Mouse (Mus musculus) embryonic facial prominence, embryonic 13.5 days (tissue): ENCODE results near the gene Nrm. TPM values are rescaled to one million over a fixed set of nuclear protein-coding genes. Genes with fewer than 3 reads are reported as not detected.

Source experiments
- microRNA-seq: library from miRNA; unstranded; fragments of <30 nt; microRNA quantifications from one replicate; pipeline ENCODE4, GENCODE M21; 2016
- polyA plus RNA-seq: library from polyadenylated mRNA; unstranded; fragments of >200 nt; fragmentation: Nextera tagmentation; extraction: Ambion mirVana; gene quantifications from 2 replicates; pipeline ENCODE4 v1.2.1, GENCODE M21; 2015

The Nrm gene
- polyA plus RNA-seq, 1 experiment from 2014 or later: 53.5 TPM

Small RNA genes within 50 kb of the gene (microRNA-seq; reads per million reads assigned to microRNA genes)
- gene Gm28033: not detected

Other genes with a start within 250 kb of the Nrm start
- gene Gm9573, start 234.7 kb upstream of the Nrm start, polyA plus RNA-seq: not detected in 2 replicates
- gene Mucl3, start 217.6 kb upstream of the Nrm start, polyA plus RNA-seq: 0.13 TPM in 1 of 2 replicates, not detected in the other
- 15.9 and 17.4 TPM in 2 replicates for gene Vars2, start 193.7 kb upstream of the Nrm start, polyA plus RNA-seq
- gene Gtf2h4, start 187.6 kb upstream of the Nrm start, polyA plus RNA-seq: 39.2 and 48.6 TPM in 2 replicates
- 65.8 and 69.4 TPM in 2 replicates for gene Ddr1, start 156.7 kb upstream of the Nrm start, polyA plus RNA-seq
- gene Ier3, start 39.6 kb upstream of the Nrm start, polyA plus RNA-seq: 20.1 and 27.7 TPM in 2 replicates
- gene Flot1, start 38.1 kb upstream of the Nrm start, polyA plus RNA-seq: 61.0 and 67.2 TPM in 2 replicates
- 1,166 and 1,221 TPM in 2 replicates for gene Tubb5, start 23.0 kb upstream of the Nrm start, polyA plus RNA-seq
- 15.7 and 21.0 TPM in 2 replicates for gene Mdc1, start 19.8 kb upstream of the Nrm start, polyA plus RNA-seq
- 23.7 and 25.4 TPM in 2 replicates for gene Ppp1r18, start 4.3 kb downstream of the Nrm start, polyA plus RNA-seq
- 40.9 and 53.5 TPM in 2 replicates for gene Dhx16, start 18.5 kb downstream of the Nrm start, polyA plus RNA-seq
- gene 2310061I04Rik, start 36.1 kb downstream of the Nrm start, polyA plus RNA-seq: 24.7 and 30.1 TPM in 2 replicates
- 136 and 151 TPM in 2 replicates for gene Atat1, start 48.8 kb downstream of the Nrm start, polyA plus RNA-seq
- gene Mrps18b, start 55.1 kb downstream of the Nrm start, polyA plus RNA-seq: 60.2 and 69.9 TPM in 2 replicates
- 40.1 and 44.3 TPM in 2 replicates for gene Ppp1r10, start 55.1 kb downstream of the Nrm start, polyA plus RNA-seq
- gene Abcf1, start 108.4 kb downstream of the Nrm start, polyA plus RNA-seq: 109 and 110 TPM in 2 replicates
- 56.3 and 64.8 TPM in 2 replicates for gene Gnl1, start 118.5 kb downstream of the Nrm start, polyA plus RNA-seq
- gene Prr3, start 118.9 kb downstream of the Nrm start, polyA plus RNA-seq: 44.4 and 56.9 TPM in 2 replicates
- 3.9 and 4.3 TPM in 2 replicates for gene H2-T24, start 159.2 kb downstream of the Nrm start, polyA plus RNA-seq
- 18.8 and 21.6 TPM in 2 replicates for gene H2-T23, start 171.5 kb downstream of the Nrm start, polyA plus RNA-seq
- 20.1 and 21.0 TPM in 2 replicates for gene H2-T22, start 181.4 kb downstream of the Nrm start, polyA plus RNA-seq
- not detected in 2 replicates for gene Gm6034, start 181.6 kb downstream of the Nrm start, polyA plus RNA-seq
- gene Gm11127, start 197.1 kb downstream of the Nrm start, polyA plus RNA-seq: not detected in 2 replicates